Mouse (Mus musculus) C2C12 (cell line): Measurements from ENCODE around the gene Hist2h2be.

Experiments
- CEBPB ChIP-seq: IDR thresholded peaks from one replicate; pipeline ENCODE4 v1.6.1; 2011; ENCODE audit warnings: low read depth, mild to moderate bottlenecking, control low read depth, moderate library complexity
- CTCF ChIP-seq: IDR thresholded peaks from one replicate; pipeline ENCODE4 v1.5.1; 2011; ENCODE audit not compliant: control insufficient read depth, insufficient read depth, insufficient read length
- MAX ChIP-seq: IDR thresholded peaks from one replicate; pipeline ENCODE4 v1.6.1; 2011; ENCODE audit warnings: mild to moderate bottlenecking, control low read depth
- MYOG ChIP-seq: IDR thresholded peaks from one replicate; pipeline ENCODE4 v1.6.1; 2011; ENCODE audit not compliant: control insufficient read depth, insufficient read length; ENCODE audit errors: extremely low read depth
- USF1 ChIP-seq: IDR thresholded peaks from one replicate; pipeline ENCODE4 v1.6.1; 2011; ENCODE audit warnings: low read depth, mild to moderate bottlenecking, control low read depth, moderate library complexity

- TF ChIP-seq USF1 (no peak), MYOG (no peak), CTCF (no peak), MAX (no peak), CEBPB (peak; percentile 99)
Measured at GRCm38 (mm10) chr3:96262979-96263550, 42.1 kb downstream of the Hist2h2be start, which contains the start of gene Hist2h4.
